Mouse (Mus musculus) liver, embryonic 14.5 days (tissue): ENCODE measurements around the gene Ubash3b.

Experiments used
- CTCF ChIP-seq: IDR thresholded peaks from 2 replicates; pipeline ENCODE4 v1.5.1; 2016; ENCODE audit warnings: antibody characterized with exemption, low read depth, control low read depth
- EP300 ChIP-seq: IDR thresholded peaks from 2 replicates; pipeline ENCODE4 v1.6.1; 2016; ENCODE audit warnings: antibody characterized with exemption, low read depth

- no peak for TF ChIP-seq CTCF
- no peak for TF ChIP-seq EP300
These were observed 43.8 kb upstream of the Ubash3b start for GRCm38 (mm10) chr9:41205267-41205666.
